Mouse (Mus musculus) E14TG2a.4 (cell line): ENCODE measurements around the gene Pef1.

Experiments
- CTCF ChIP-seq: conservative IDR thresholded peaks from 2 replicates; pipeline ENCODE4 v1.5.1; 2014; ENCODE audit warnings: low read length
- NANOG ChIP-seq: IDR thresholded peaks from 2 replicates; pipeline ENCODE4 v1.6.1; 2014; ENCODE audit warnings: borderline replicate concordance, low read length, mixed read lengths
- POU5F1 ChIP-seq: IDR thresholded peaks from 2 replicates; pipeline ENCODE4 v1.6.1; 2014; ENCODE audit warnings: low read length, borderline replicate concordance

DNA sequence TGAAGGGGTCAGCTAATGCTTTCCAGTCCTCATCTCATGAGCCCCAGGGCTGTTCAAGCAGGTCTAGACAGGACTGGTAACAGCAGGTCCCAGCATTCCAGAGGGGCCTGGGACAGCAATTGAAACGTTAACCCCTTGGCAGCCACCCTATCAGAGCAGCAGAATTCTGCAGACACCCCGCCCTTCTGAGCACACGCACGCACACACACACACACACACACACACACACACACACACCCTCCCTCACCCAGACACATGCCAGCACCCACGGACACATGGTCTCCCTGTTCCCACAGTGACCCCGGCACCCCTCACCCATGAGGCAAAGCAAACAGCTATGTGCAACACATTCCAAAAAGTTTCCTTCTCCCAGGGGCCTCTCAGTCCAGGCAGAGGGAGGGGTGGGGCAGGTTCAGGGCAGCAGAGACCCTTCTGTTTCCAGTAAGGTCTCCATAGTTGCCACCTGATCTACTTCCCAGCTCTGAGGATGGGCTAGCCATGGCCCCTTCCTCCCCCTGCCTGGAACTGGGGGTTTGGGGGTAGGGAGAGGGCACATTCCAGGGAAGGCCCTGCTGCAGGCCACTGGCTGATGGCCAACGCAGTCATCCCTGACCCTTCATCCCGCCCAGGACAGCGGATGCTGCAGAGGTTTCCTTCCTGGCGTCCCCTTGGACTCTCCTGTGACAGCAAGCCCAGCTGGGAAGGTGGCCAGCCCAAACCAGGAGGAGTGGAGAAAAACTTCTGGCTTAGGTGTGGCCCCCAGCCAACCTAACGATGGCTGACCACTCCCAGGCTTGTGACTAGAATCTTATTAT is 69.8 kb downstream of the Pef1 start:
- TF ChIP-seq CTCF = no peak
- TF ChIP-seq POU5F1 = no peak
- TF ChIP-seq NANOG = no peak
